Mouse (Mus musculus): ENCODE data around the gene Asap3.

Gene Asap3

GRCm38 (mm10) chr4:136180408-136181330 lies 25.5 kb upstream of the Asap3 start:
- ATAC-seq (ENCODE audit: low TSS enrichment): peak; percentile 62

DNA sequence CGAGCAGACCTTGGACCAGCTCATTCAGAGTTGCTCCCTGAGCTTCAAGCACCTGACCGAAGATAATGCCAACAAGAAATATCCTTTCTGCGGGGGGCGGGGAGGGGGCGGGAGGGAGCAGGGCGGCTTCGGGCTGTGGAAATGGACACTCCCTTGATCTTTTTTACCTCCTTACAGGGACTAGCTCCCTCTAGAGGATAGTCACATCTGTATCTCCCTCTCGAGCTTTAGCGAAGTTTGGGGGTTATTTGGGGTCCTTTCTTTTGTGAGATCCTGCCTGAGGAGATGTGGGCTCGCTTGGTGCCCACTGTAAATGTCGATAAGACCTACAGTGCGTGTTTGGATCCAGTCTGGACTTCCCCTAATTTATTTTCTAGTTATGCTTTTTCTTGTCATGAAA lies 24.8 kb upstream of the Asap3 start:
- ATAC-seq (ENCODE audit: low TSS enrichment): no peak

DNA sequence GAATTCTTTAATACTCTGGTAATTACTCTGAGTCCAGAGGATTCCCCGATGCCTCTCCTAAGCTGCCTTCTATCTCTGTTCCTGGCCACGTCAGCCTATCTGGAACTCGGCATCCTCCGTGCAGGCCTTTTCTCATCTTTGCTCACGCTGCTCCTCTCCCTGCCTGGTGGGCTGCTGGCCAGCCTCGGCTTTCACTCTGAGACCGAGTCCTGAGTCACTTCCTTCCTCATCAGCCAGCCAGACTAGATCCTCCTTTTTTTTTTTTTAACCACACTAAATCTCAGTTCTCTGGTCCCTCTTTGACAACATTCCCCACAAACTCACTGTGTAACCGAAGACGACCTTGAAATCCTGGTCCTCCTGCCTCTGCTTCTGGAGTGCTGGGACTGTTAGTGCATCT lies 20.8 kb upstream of the Asap3 start:
- ATAC-seq (ENCODE audit: low TSS enrichment): peak; percentile 57; the same call in 1 of the 2 replicates

GRCm38 (mm10) chr4:136186315-136186714 lies 19.9 kb upstream of the Asap3 start:
- ATAC-seq (ENCODE audit: low TSS enrichment): no peak

GRCm38 (mm10) chr4:136186739-136187472 lies 19.3 kb upstream of the Asap3 start:
- ATAC-seq (ENCODE audit: low TSS enrichment): no peak

DNA sequence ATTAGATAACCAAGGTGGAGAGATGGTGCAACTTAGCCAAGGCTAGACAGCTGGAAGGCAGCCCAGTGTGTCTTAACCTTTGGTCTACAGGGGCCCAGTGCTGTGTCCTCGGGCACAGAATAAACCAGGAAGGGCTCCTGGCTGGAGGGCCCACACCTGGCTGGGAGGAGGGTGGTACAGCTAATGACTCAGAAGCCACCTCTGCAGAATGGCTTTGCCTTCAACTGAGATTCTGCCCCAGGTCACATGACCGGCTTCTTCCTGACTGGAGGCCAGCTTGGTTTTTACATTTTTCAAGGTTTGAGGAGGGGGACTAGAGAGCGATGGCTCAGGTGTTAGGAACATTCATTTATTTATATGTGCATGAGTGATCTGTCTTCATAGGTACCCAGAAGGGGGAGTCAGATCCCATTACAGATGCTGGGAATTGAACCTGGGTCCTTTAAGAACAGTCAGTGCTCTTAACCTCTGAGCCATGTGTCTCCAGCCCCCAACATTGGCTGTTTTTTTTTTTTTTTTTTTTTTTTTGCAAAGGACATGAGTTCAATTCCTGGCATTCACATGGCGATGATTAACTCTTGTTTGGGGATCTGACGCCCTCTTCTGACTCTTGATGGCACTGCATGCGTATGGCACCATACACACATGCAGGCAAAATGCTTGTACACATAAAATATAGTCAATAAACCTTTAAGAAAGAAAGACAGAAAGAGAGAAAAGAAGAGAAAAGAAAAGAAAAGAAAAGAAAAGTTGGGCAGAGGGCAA lies 17.0 kb upstream of the Asap3 start:
- ATAC-seq (ENCODE audit: low TSS enrichment): no peak

DNA sequence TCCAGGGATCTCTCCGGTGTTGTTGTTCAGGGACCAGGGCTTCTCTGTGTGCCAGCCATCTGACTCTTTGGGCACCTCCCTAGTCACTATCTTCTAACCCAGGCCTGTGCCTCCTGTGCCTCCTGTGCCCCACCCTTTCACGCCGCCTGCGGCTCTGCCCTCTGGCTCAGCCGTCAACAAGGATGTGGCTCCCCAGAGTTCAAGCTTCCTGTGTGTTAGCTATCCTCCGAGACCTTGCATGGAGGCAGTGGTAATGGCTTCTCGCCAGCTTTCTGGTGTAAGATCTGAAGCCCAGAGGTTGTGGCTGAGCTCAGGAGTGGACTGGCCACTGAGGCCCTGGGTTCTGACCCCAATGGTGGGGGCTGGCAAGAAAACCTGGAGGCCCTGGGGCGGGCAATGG lies 16.3 kb upstream of the Asap3 start:
- no peak for ATAC-seq (ENCODE audit: low TSS enrichment)

- no peak for ATAC-seq (ENCODE audit: low TSS enrichment)
These were observed 12.6 kb upstream of the Asap3 start for GRCm38 (mm10) chr4:136193571-136193970.

DNA sequence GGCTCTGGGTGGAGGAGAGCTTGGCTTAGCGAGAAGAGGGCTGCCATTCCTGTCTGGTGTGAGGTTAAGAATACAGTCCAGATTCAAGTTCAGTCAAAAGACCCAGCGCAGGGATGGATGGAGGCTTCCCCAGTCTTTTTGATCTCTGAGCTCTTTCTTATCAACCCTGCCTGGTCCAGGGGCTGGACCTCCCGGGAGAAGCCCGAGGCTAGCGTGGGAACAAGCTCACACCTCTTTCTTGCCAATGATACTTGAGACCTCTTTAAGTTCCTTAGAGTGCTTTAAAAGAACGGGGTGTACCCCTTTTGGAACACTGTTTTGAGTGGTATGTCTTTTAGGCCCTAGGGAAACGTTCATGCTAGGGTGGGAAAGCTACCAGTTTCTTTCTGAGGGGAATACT lies 11.1 kb upstream of the Asap3 start:
- ATAC-seq (ENCODE audit: low TSS enrichment): no peak

- ATAC-seq (ENCODE audit: low TSS enrichment): no peak
These were observed 10.5 kb upstream of the Asap3 start for GRCm38 (mm10) chr4:136195629-136196028.

DNA sequence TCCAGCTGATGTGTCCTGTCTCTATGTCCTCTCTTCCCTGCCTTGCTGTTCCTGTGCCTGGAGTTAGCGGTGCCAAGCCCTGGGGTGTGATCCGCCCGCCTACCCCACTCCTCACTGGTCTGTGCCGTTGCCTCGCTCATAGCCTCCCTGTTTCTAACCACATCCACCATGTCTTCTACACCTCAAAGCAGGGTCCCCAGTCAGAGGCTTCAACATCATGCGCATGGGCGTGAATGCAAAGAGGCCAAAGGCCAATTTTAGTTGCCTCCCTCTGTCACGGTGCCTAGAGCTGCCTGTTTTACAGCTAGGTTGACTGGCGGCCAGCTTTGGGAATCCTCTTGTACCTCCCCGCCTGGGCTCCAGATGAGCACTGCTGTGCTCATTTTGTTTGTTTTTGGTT lies 10.0 kb upstream of the Asap3 start:
- ATAC-seq (ENCODE audit: low TSS enrichment): no peak

GRCm38 (mm10) chr4:136198846-136199245 lies 7.3 kb upstream of the Asap3 start:
- ATAC-seq (ENCODE audit: low TSS enrichment): no peak

DNA sequence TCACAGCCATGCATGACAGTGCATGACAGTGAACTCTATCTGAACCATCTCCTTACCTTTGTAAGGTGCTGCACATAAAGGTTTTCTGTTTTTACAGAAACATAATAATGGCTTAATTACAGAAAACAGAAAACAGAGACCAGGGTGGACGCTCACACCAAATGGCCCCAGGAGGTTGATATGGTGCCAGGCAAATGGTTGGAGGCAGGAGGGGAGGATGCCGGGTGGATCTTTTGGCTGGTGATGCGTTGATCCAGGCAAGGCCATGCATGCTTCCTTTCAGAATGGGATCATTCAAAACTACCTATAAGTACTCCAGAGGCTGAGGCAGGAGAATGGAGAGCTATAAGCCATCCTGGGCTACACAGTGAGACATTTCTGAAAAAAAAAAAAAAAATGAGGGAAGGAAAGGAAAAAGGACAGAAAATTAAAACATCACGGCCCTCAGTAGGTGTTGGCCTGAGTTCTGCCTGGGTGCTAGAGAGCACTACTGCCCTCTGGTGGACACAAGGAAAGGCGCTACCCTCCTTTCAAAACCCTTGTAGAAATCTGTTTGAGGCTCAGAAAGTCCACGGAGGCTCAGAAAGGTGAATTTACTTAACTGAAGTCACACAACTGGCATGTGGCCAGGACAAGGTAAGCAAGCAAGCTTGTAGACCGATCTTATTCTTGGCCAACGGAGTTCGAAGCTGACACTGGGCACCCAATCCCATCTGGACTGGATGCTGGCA lies 6.4 kb upstream of the Asap3 start:
- ATAC-seq (ENCODE audit: low TSS enrichment): peak; percentile 70; the same call in 1 of the 2 replicates

DNA sequence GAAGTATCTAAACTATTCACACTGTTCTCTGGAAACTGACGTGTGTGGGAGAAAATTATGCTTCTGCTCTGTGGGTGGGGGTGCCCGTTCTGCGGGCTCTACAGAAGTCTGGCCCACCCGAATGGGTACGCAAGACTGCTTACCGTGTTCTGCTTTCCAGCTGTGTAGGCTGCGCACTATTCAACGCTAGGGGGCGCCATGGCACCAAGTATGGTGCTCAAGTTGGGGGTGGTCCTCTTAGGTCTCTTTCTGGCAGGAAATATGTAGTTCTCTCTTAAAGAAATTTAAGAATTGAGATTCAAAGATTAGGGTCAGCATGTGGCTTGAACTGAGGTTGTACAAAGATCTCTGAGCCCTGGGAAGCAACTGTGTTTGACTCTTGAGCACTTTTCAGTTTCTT lies 3.7 kb upstream of the Asap3 start:
- no peak for ATAC-seq (ENCODE audit: low TSS enrichment)

DNA sequence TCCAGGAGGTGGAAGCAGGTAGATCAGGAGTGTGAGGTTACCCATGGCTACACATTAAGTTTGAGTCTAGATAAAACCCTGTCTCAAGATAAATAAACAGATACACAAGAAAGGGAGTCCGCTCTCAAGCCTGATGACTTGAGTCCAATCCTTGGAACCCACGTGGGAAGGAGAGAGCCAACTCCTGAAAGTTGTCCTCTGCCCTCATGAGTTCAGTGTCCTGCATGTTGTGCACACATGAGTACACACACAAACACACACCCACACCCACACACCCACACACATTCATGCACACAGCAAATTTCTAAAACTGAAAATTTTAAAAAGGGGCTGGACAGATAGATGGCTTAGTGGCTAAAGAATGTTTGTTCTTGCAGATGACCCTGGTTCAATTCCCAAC lies 1.4 kb upstream of the Asap3 start:
- no peak for ATAC-seq (ENCODE audit: low TSS enrichment)

DNA sequence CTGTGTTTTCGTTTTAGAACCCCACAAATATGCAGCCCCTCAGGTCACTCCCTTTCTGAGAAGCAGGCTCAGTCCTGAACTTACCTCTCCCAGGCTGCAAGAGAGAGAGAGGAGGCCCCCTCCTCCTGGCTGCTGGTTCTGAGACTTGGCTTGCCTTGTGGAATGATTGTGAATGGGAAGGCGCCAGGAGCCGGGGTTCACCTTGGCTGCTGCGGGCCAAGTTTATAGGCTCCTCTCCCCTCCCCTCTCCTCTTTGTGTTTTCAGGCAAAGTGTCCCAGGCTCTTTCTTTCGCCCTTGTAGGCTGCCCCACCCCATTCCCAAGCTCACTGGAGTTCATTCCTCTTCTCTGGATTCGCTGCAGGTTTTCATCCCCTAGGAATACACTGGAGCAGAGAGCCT lies 778 bp downstream of the Asap3 start:
- ATAC-seq (ENCODE audit: low TSS enrichment): no peak

DNA sequence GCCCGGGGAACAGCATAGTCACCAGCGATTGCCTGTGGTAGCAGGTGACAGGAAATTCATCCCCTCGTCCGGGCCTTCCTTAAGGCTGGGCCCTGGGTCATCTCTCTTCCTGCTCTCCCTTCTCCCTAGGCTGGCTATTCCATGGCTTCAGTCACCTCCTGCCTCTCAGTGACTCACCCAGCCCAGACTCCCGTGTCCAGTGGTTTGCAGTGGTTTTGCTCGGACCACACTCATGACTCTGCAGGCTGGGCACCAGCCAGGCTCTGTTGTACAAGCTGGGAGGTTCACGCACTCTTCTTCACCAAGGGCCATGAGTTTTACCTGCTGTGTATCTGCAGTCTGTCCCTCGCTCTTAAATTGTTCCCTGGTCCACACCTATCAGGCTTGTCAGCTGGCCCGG lies 4.8 kb downstream of the Asap3 start:
- ATAC-seq (ENCODE audit: low TSS enrichment): no peak

DNA sequence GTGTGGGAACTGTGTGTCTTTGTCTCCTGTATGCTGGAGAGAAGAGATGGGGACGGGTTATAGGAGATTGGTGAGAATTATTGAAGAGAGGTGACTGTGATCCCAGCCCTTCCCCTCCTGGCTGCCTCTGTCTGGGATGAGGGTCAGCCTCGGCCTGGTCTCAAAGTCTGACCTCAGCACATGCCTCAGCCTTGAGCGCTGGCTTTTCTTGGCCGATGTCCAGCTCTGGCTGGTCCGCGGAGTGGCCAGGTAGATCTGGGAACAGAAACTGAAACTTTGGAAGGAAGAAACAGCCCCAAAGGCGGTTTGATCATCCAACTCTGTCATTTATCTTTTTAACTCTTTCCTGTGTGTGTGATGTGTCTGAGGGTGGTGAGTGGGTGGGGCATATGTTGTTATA lies 7.5 kb downstream of the Asap3 start:
- ATAC-seq (ENCODE audit: low TSS enrichment): no peak

GRCm38 (mm10) chr4:136214828-136215227 lies 8.7 kb downstream of the Asap3 start:
- no peak for ATAC-seq (ENCODE audit: low TSS enrichment)

GRCm38 (mm10) chr4:136215576-136215975 lies 9.4 kb downstream of the Asap3 start:
- ATAC-seq (ENCODE audit: low TSS enrichment): no peak

DNA sequence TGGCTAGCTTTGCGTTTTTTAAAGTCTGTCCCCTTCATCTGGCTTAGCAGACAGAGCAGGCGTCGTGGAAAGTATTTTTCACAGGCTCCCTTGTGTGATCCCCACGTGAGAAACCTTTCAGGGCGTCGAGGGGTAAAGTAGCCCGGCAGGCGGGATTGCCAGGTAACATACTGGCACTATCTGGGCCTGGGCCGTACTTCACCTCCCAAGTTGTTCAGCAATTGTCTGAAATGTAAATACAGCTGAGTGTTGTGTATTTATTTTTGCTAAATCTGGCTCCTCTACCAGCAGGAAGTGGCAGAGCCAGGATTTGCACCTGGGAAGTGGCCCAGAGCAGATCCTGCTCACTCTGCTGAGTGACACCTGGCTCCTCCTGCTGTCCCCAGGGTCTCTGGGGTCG lies 10.9 kb downstream of the Asap3 start:
- ATAC-seq (ENCODE audit: low TSS enrichment): no peak
